Mouse (Mus musculus): ENCODE data around the gene Letm1. TPM values are rescaled to one million over a fixed set of nuclear protein-coding genes. Genes with fewer than 3 reads are reported as not detected.
A peak's percentile ranks its signal among the peaks of the same experiment; 100 is the strongest.

Letm1 gene
- polyA plus RNA-seq, 1 experiment from 2014 or later, result 54.6 TPM

- no peak overlapping the region for H3K27ac ChIP-seq (ENCODE audit: low read depth, low read length)
- H3K4me2 ChIP-seq (ENCODE audit: low read depth), result peak overlapping the region; percentile 83
- H3K9me3 ChIP-seq (ENCODE audit: control insufficient read depth, low read length), result no peaks in the 10 kb centered on the region
- peak overlapping the region; percentile 88 for H3K9ac ChIP-seq (ENCODE audit: low read length)
- H3K27me3 ChIP-seq (ENCODE audit: control insufficient read depth, insufficient read depth, low read length), result no peaks in the 10 kb centered on the region
- H3K36me3 ChIP-seq (ENCODE audit: control insufficient read depth, insufficient read depth, low read length), result peaks cover 5% of the 10 kb centered on the region
- peak overlapping the region; percentile 81 for H3K4me3 ChIP-seq (ENCODE audit: low read depth, low read length)
- WGBS, result 5% methylated on average over 11 of the region's 11 CpGs
- H3K4me1 ChIP-seq (ENCODE audit: control insufficient read depth, insufficient read depth, low read length), result peaks cover 8% of the 10 kb centered on the region
- ATAC-seq (ENCODE audit: insufficient read depth, low FRiP score, low TSS enrichment) (no peak), DNase-seq (ENCODE audit: low spot score) (no peak)
Measured at GRCm38 (mm10) chr5:33781964-33782344, 663 bp downstream of the Letm1 start.

GRCm38 (mm10) chr5:33777195-33777594 is 5.4 kb downstream of the Letm1 start:
- Histone ChIP-seq H3K4me2 (ENCODE audit: low read depth) (no peak overlapping the region), H3K4me1 (ENCODE audit: control insufficient read depth, insufficient read depth, low read length) (peaks cover 5% of the 10 kb centered on the region), H3K36me3 (ENCODE audit: control insufficient read depth, insufficient read depth, low read length) (peaks cover 5% of the 10 kb centered on the region), H3K27me3 (ENCODE audit: control insufficient read depth, insufficient read depth, low read length) (no peaks in the 10 kb centered on the region), H3K27ac (ENCODE audit: low read depth, low read length) (no peak overlapping the region), H3K9me3 (ENCODE audit: control insufficient read depth, low read length) (no peaks in the 10 kb centered on the region), H3K4me3 (ENCODE audit: low read depth, low read length) (no peak overlapping the region), H3K9ac (ENCODE audit: low read length) (no peak overlapping the region)
- no peak for DNase-seq (ENCODE audit: low spot score)
- ATAC-seq (ENCODE audit: insufficient read depth, low FRiP score, low TSS enrichment), result no peak

GRCm38 (mm10) chr5:33743481-33743880 is 39.1 kb downstream of the Letm1 start:
- no peaks in the 10 kb centered on the region for H3K27me3 ChIP-seq (ENCODE audit: control insufficient read depth, insufficient read depth, low read length)
- H3K4me3 ChIP-seq (ENCODE audit: low read depth, low read length), result no peak overlapping the region
- H3K27ac ChIP-seq (ENCODE audit: low read depth, low read length), result no peak overlapping the region
- no peak overlapping the region for H3K4me2 ChIP-seq (ENCODE audit: low read depth)
- H3K9me3 ChIP-seq (ENCODE audit: control insufficient read depth, low read length), result no peaks in the 10 kb centered on the region
- no peaks in the 10 kb centered on the region for H3K4me1 ChIP-seq (ENCODE audit: control insufficient read depth, insufficient read depth, low read length)
- H3K36me3 ChIP-seq (ENCODE audit: control insufficient read depth, insufficient read depth, low read length), result peaks cover under 1% of the 10 kb centered on the region
- DNase-seq (ENCODE audit: low spot score) (no peak), ATAC-seq (ENCODE audit: insufficient read depth, low FRiP score, low TSS enrichment) (no peak)
- no peak overlapping the region for H3K9ac ChIP-seq (ENCODE audit: low read length)
- WGBS, result 96% methylated on average over 8 of the region's 8 CpGs

- no peaks in the 10 kb centered on the region; the same call in 1 of the 2 replicates for H3K36me3 ChIP-seq (ENCODE audit: control insufficient read depth, insufficient read depth, low read length)
- no peak overlapping the region for H3K9ac ChIP-seq (ENCODE audit: low read length)
- no peak overlapping the region for H3K27ac ChIP-seq (ENCODE audit: low read depth, low read length)
- H3K4me3 ChIP-seq (ENCODE audit: low read depth, low read length), result no peak overlapping the region
- WGBS, result 90% methylated on average over 4 of the region's 4 CpGs
- ATAC-seq (ENCODE audit: insufficient read depth, low FRiP score, low TSS enrichment), result no peak
- H3K4me1 ChIP-seq (ENCODE audit: control insufficient read depth, insufficient read depth, low read length), result no peaks in the 10 kb centered on the region
- no peaks in the 10 kb centered on the region for H3K9me3 ChIP-seq (ENCODE audit: control insufficient read depth, low read length)
- H3K4me2 ChIP-seq (ENCODE audit: low read depth), result no peak overlapping the region
- no peaks in the 10 kb centered on the region for H3K27me3 ChIP-seq (ENCODE audit: control insufficient read depth, insufficient read depth, low read length)
- no peak for DNase-seq (ENCODE audit: low spot score)
Measured at GRCm38 (mm10) chr5:33740548-33740947, 42.1 kb downstream of the Letm1 start.

GRCm38 (mm10) chr5:33738341-33738740 is 44.3 kb downstream of the Letm1 start:
- no peaks in the 10 kb centered on the region for H3K27me3 ChIP-seq (ENCODE audit: control insufficient read depth, insufficient read depth, low read length)
- H3K4me2 ChIP-seq (ENCODE audit: low read depth), result no peak overlapping the region
- H3K4me3 ChIP-seq (ENCODE audit: low read depth, low read length), result no peak overlapping the region
- ATAC-seq (ENCODE audit: insufficient read depth, low FRiP score, low TSS enrichment), result no peak
- DNase-seq (ENCODE audit: low spot score), result no peak
- no peaks in the 10 kb centered on the region for H3K9me3 ChIP-seq (ENCODE audit: control insufficient read depth, low read length)
- no peaks in the 10 kb centered on the region for H3K4me1 ChIP-seq (ENCODE audit: control insufficient read depth, insufficient read depth, low read length)
- no peak overlapping the region for H3K9ac ChIP-seq (ENCODE audit: low read length)
- H3K36me3 ChIP-seq (ENCODE audit: control insufficient read depth, insufficient read depth, low read length), result peaks cover 7% of the 10 kb centered on the region; the same call in 1 of the 2 replicates
- H3K27ac ChIP-seq (ENCODE audit: low read depth, low read length), result no peak overlapping the region

- peak; percentile 82 for DNase-seq (ENCODE audit: low spot score)
- no peaks in the 10 kb centered on the region for H3K27me3 ChIP-seq (ENCODE audit: control insufficient read depth, insufficient read depth, low read length)
- H3K36me3 ChIP-seq (ENCODE audit: control insufficient read depth, insufficient read depth, low read length), result peaks cover 7% of the 10 kb centered on the region
- H3K27ac ChIP-seq (ENCODE audit: low read depth, low read length), result no peak overlapping the region
- WGBS, result 28% methylated on average over 7 of the region's 7 CpGs
- no peak overlapping the region for H3K4me3 ChIP-seq (ENCODE audit: low read depth, low read length)
- no peak overlapping the region for H3K4me2 ChIP-seq (ENCODE audit: low read depth)
- peak; percentile 60; the same call in 1 of the 2 replicates for ATAC-seq (ENCODE audit: insufficient read depth, low FRiP score, low TSS enrichment)
- H3K4me1 ChIP-seq (ENCODE audit: control insufficient read depth, insufficient read depth, low read length), result no peaks in the 10 kb centered on the region
- H3K9me3 ChIP-seq (ENCODE audit: control insufficient read depth, low read length), result no peaks in the 10 kb centered on the region
- no peak overlapping the region for H3K9ac ChIP-seq (ENCODE audit: low read length)
Measured at GRCm38 (mm10) chr5:33737903-33738321, 44.7 kb downstream of the Letm1 start.

- ATAC-seq (ENCODE audit: insufficient read depth, low FRiP score, low TSS enrichment) (no peak), DNase-seq (ENCODE audit: low spot score) (no peak)
- no peaks in the 10 kb centered on the region for H3K4me1 ChIP-seq (ENCODE audit: control insufficient read depth, insufficient read depth, low read length)
- no peak overlapping the region for H3K4me3 ChIP-seq (ENCODE audit: low read depth, low read length)
- no peak overlapping the region for H3K9ac ChIP-seq (ENCODE audit: low read length)
- H3K4me2 ChIP-seq (ENCODE audit: low read depth), result no peak overlapping the region
- peaks cover 8% of the 10 kb centered on the region for H3K36me3 ChIP-seq (ENCODE audit: control insufficient read depth, insufficient read depth, low read length)
- H3K27ac ChIP-seq (ENCODE audit: low read depth, low read length), result no peak overlapping the region
- H3K27me3 ChIP-seq (ENCODE audit: control insufficient read depth, insufficient read depth, low read length), result no peaks in the 10 kb centered on the region
- WGBS, result 74% methylated on average over 9 of the region's 9 CpGs
- H3K9me3 ChIP-seq (ENCODE audit: control insufficient read depth, low read length), result no peaks in the 10 kb centered on the region
Measured at GRCm38 (mm10) chr5:33736230-33736629, 46.4 kb downstream of the Letm1 start.

GRCm38 (mm10) chr5:33735412-33736092 is 47.1 kb downstream of the Letm1 start:
- 89% methylated on average over 16 of the region's 16 CpGs for WGBS
- ATAC-seq (ENCODE audit: insufficient read depth, low FRiP score, low TSS enrichment), result no peak
- peaks cover 11% of the 10 kb centered on the region for H3K36me3 ChIP-seq (ENCODE audit: control insufficient read depth, insufficient read depth, low read length)

GRCm38 (mm10) chr5:33733837-33734236 is 48.8 kb downstream of the Letm1 start:
- no peaks in the 10 kb centered on the region for H3K27me3 ChIP-seq (ENCODE audit: control insufficient read depth, insufficient read depth, low read length)
- H3K9me3 ChIP-seq (ENCODE audit: control insufficient read depth, low read length), result no peaks in the 10 kb centered on the region
- H3K4me1 ChIP-seq (ENCODE audit: control insufficient read depth, insufficient read depth, low read length), result no peaks in the 10 kb centered on the region
- WGBS, result 92% methylated on average over 12 of the region's 12 CpGs
- DNase-seq (ENCODE audit: low spot score) (no peak), ATAC-seq (ENCODE audit: insufficient read depth, low FRiP score, low TSS enrichment) (no peak)
- H3K27ac ChIP-seq (ENCODE audit: low read depth, low read length), result no peak overlapping the region
- H3K9ac ChIP-seq (ENCODE audit: low read length), result no peak overlapping the region
- no peak overlapping the region for H3K4me2 ChIP-seq (ENCODE audit: low read depth)
- H3K4me3 ChIP-seq (ENCODE audit: low read depth, low read length), result no peak overlapping the region
- H3K36me3 ChIP-seq (ENCODE audit: control insufficient read depth, insufficient read depth, low read length), result peaks cover 16% of the 10 kb centered on the region

More at GRCm38 (mm10) chr5:33735412-33736092, 47.1 kb downstream of the Letm1 start:
- no peaks in the 10 kb centered on the region for H3K4me1 ChIP-seq (ENCODE audit: control insufficient read depth, insufficient read depth, low read length)
- no peaks in the 10 kb centered on the region for H3K27me3 ChIP-seq (ENCODE audit: control insufficient read depth, insufficient read depth, low read length)
- H3K27ac ChIP-seq (ENCODE audit: low read depth, low read length), result no peak overlapping the region
- DNase-seq (ENCODE audit: low spot score), result no peak
- H3K4me2 ChIP-seq (ENCODE audit: low read depth), result no peak overlapping the region
- H3K9me3 ChIP-seq (ENCODE audit: control insufficient read depth, low read length), result no peaks in the 10 kb centered on the region
- no peak overlapping the region for H3K9ac ChIP-seq (ENCODE audit: low read length)
- no peak overlapping the region for H3K4me3 ChIP-seq (ENCODE audit: low read depth, low read length)
